Mouse (Mus musculus): Measurements from ENCODE around the gene Unc5b. TPM values are rescaled to one million over a fixed set of nuclear protein-coding genes. Genes with fewer than 3 reads are reported as not detected.

Unc5b gene
- polyA plus RNA-seq, 1 experiment from 2014 or later, result 2.6 TPM

DNA sequence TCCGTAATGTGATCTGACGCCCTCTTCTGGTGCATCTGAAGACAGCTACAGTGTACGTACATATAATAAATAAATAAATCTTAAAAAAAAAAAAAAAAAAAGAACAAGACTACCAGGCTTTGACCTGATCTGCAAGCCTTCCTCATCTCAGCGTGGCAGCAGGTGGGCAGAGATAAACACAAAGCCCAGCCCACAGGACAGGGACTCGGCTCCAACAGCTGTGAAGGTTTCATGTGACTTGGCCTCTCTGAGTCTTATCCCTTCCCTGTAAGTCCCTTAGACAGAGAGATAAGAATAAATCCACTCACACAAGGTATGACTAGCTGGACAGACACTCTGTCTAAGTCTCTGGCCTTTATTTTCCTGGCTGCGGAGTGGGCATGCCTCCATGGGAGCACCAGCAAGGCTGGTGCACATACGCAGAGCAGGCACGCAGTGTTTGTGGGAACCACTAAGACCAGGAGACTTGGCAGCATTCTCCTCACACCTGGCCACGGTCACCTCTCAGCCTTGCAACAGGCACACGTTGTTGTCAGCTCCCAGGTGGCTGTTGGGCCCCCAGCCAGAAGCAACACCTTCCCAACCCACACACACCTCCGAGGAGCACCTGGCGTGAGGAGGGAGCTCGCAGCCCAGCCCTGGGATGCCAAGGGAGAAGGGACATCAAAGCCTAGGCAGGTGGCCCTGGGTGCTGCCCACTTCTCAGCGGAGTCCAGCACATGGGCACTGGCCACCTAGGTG lies 33.5 kb downstream of the Unc5b start:
- Histone ChIP-seq H3K27me3 (replicated peaks; ENCODE audit: control insufficient read depth, insufficient read depth, low read length) (no peaks in the 10 kb centered on the region), H3K4me2 (replicated peaks; ENCODE audit: low read depth) (no peak overlapping the region), H3K27ac (ENCODE audit: low read depth, low read length) (no peak overlapping the region), H3K36me3 (ENCODE audit: control insufficient read depth, insufficient read depth) (no peaks in the 10 kb centered on the region), H3K9ac (ENCODE audit: low read depth, low read length) (no peak overlapping the region), H3K4me1 (replicated peaks; ENCODE audit: control insufficient read depth, insufficient read depth, low read length) (peaks cover 12% of the 10 kb centered on the region; the same call in 1 of the 2 replicates), H3K4me3 (ENCODE audit: low read depth, low read length) (no peak overlapping the region), H3K9me3 (ENCODE audit: control insufficient read depth) (no peaks in the 10 kb centered on the region)
- no peak for ATAC-seq
- 74% methylated on average over 14 of the region's 14 CpGs for WGBS
- 0 out of 2 replicates have a peak, but pooled peaks have one; percentile 3 for TF ChIP-seq CTCF (IDR thresholded peaks at IDR 0.05; ENCODE audit: low read depth)

DNA sequence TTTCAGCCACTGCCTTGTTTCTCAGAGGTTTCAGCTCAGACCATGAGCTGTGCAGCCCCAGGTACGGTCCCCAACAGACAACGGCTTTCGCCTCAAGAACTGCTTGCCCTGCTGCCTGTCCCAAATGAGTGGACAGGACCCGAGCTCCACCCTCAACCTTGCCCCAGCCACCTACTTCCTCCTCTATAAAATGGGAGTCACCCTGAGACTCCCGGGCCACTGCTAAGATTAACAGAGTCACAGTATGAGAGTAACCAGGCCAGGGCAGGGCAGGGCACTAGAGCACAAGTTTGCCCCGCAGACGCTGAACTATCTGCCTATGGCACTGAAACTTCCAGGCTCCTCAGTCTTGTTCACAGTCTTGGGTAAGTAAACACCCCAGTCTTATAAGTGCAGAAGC lies 34.9 kb downstream of the Unc5b start:
- Histone ChIP-seq H3K4me1 (replicated peaks; ENCODE audit: control insufficient read depth, insufficient read depth, low read length) (peaks cover 12% of the 10 kb centered on the region; the same call in 1 of the 2 replicates), H3K4me2 (replicated peaks; ENCODE audit: low read depth) (no peak overlapping the region), H3K27me3 (replicated peaks; ENCODE audit: control insufficient read depth, insufficient read depth, low read length) (no peaks in the 10 kb centered on the region), H3K9me3 (ENCODE audit: control insufficient read depth) (no peaks in the 10 kb centered on the region), H3K9ac (ENCODE audit: low read depth, low read length) (no peak overlapping the region), H3K27ac (ENCODE audit: low read depth, low read length) (no peak overlapping the region), H3K4me3 (ENCODE audit: low read depth, low read length) (no peak overlapping the region), H3K36me3 (ENCODE audit: control insufficient read depth, insufficient read depth) (no peaks in the 10 kb centered on the region)
- 63% methylated on average over 7 of the region's 7 CpGs for WGBS
- no peak for ATAC-seq
- TF ChIP-seq CTCF (IDR thresholded peaks at IDR 0.05; ENCODE audit: low read depth), result no peak

DNA sequence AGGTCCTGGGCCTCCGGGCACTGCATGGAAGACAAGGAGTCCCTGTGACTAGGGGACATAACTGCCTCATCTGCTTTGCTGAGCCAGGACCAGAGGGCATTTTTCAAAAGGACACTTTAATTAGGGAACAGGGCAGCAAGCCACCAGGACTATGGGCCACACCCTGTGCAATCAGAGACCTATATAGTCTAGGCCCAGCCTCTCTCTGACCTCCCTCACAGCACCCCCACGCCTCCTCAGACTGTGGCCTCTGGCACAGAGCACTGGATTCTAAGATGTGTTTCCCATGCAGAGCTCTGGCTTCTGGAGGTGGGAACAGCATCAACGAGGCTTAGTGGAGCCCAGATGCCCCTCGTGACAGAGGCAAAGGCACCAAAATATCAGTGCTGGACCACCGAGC lies 35.4 kb downstream of the Unc5b start:
- no peak overlapping the region for H3K9ac ChIP-seq (ENCODE audit: low read depth, low read length)
- no peak for ATAC-seq
- H3K27ac ChIP-seq (ENCODE audit: low read depth, low read length), result no peak overlapping the region

DNA sequence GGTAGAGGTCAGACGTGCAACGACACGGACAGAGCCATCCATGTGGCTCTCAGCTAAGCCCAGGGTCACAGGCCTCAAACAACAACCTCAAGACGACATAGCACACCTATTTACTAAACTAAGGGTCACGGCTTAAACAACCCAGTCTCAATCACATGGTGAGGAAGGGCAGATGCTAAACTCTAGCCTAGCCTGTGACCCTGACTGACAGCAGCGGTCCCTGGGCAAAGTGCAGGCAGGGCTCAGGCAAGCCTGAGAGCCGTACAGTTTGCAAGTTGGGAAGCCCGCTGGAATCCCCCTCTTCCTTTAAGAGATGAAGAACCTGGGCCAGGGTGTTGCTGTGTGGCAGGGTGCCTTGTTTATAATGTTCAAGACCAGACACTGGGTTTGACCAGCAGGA lies 36.6 kb downstream of the Unc5b start:
- Histone ChIP-seq H3K9me3 (ENCODE audit: control insufficient read depth) (no peaks in the 10 kb centered on the region), H3K9ac (ENCODE audit: low read depth, low read length) (no peak overlapping the region), H3K36me3 (ENCODE audit: control insufficient read depth, insufficient read depth) (no peaks in the 10 kb centered on the region), H3K4me1 (replicated peaks; ENCODE audit: control insufficient read depth, insufficient read depth, low read length) (0 out of 2 replicates have a peak, but pooled peaks cover 7% of the 10 kb centered on the region), H3K27ac (ENCODE audit: low read depth, low read length) (peak overlapping the region; percentile 41), H3K4me3 (ENCODE audit: low read depth, low read length) (no peak overlapping the region), H3K4me2 (replicated peaks; ENCODE audit: low read depth) (no peak overlapping the region), H3K27me3 (replicated peaks; ENCODE audit: control insufficient read depth, insufficient read depth, low read length) (no peaks in the 10 kb centered on the region)
- WGBS, result 38% methylated on average over 8 of the region's 8 CpGs
- TF ChIP-seq CTCF (IDR thresholded peaks at IDR 0.05; ENCODE audit: low read depth), result no peak
- ATAC-seq, result 0 out of 2 replicates have a peak, but pooled peaks have one; percentile 16

More for the DNA sequence above, 35.4 kb downstream of the Unc5b start:
- Histone ChIP-seq H3K4me2 (replicated peaks; ENCODE audit: low read depth) (no peak overlapping the region), H3K36me3 (ENCODE audit: control insufficient read depth, insufficient read depth) (no peaks in the 10 kb centered on the region), H3K4me1 (replicated peaks; ENCODE audit: control insufficient read depth, insufficient read depth, low read length) (peaks cover 11% of the 10 kb centered on the region; the same call in 1 of the 2 replicates), H3K27me3 (replicated peaks; ENCODE audit: control insufficient read depth, insufficient read depth, low read length) (no peaks in the 10 kb centered on the region), H3K4me3 (ENCODE audit: low read depth, low read length) (no peak overlapping the region), H3K9me3 (ENCODE audit: control insufficient read depth) (no peaks in the 10 kb centered on the region)
- WGBS, result 53% methylated on average over 5 of the region's 5 CpGs
- TF ChIP-seq CTCF (IDR thresholded peaks at IDR 0.05; ENCODE audit: low read depth), result 0 out of 2 replicates have a peak, but pooled peaks have one; percentile 2

DNA sequence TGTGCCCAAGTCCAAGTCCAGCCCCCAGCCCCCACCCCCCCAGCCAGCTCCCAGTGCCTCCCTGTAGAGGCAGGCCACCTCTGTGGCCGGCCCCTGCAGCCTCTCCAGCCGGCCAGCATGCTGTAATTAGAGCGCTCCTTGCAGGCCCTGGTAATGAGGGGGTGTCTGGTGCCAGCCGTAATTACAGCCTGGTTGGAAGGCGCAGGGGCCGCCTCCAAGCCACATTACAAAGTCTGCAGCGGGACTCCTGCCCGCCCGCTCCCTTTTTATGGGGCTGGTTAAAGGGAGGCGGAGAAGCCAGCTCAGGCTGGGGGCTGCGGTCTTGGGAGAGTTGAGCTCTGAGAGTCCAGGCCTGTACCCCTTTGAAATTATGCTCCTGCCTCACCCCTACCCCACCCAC lies 37.0 kb downstream of the Unc5b start:
- 40% methylated on average over 11 of the region's 11 CpGs for WGBS
- H3K9me3 ChIP-seq (ENCODE audit: control insufficient read depth), result no peaks in the 10 kb centered on the region
- peak overlapping the region; percentile 41; the same call in 1 of the 2 replicates for H3K27ac ChIP-seq (ENCODE audit: low read depth, low read length)
- no peaks in the 10 kb centered on the region for H3K36me3 ChIP-seq (ENCODE audit: control insufficient read depth, insufficient read depth)
- ATAC-seq, result 0 out of 2 replicates have a peak, but pooled peaks have one; percentile 3
- no peak overlapping the region for H3K4me2 ChIP-seq (replicated peaks; ENCODE audit: low read depth)
- H3K27me3 ChIP-seq (replicated peaks; ENCODE audit: control insufficient read depth, insufficient read depth, low read length), result no peaks in the 10 kb centered on the region
- no peak for TF ChIP-seq CTCF (IDR thresholded peaks at IDR 0.05; ENCODE audit: low read depth)
- H3K9ac ChIP-seq (ENCODE audit: low read depth, low read length), result no peak overlapping the region
- 0 out of 2 replicates have a peak, but pooled peaks cover 7% of the 10 kb centered on the region for H3K4me1 ChIP-seq (replicated peaks; ENCODE audit: control insufficient read depth, insufficient read depth, low read length)
- no peak overlapping the region for H3K4me3 ChIP-seq (ENCODE audit: low read depth, low read length)

DNA sequence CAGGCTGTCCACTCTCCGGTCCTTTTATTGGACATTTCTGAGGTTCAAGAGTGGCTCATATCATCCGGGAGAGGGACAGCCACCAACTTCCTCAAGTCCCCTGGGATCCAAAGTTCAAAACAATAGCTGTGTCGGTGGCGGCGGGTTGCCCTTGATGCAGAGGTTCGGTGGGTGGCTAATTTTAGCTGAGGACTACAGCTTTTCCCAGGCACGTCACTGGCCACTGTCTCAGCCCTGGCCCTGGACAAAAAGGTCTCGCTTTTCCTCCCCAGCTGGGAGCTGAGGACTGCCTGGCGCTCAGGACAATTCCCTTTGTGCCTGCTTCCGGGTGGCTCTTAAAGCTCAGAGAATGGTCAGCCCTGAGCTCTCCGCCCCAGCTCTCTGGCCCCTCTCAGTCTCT lies 38.5 kb downstream of the Unc5b start:
- Histone ChIP-seq H3K4me3 (ENCODE audit: low read depth, low read length) (no peak overlapping the region), H3K27ac (ENCODE audit: low read depth, low read length) (peak overlapping the region; percentile 54), H3K9ac (ENCODE audit: low read depth, low read length) (no peak overlapping the region), H3K27me3 (replicated peaks; ENCODE audit: control insufficient read depth, insufficient read depth, low read length) (no peaks in the 10 kb centered on the region), H3K9me3 (ENCODE audit: control insufficient read depth) (no peaks in the 10 kb centered on the region), H3K4me2 (replicated peaks; ENCODE audit: low read depth) (peak overlapping the region; percentile 25), H3K4me1 (replicated peaks; ENCODE audit: control insufficient read depth, insufficient read depth, low read length) (0 out of 2 replicates have a peak, but pooled peaks cover 6% of the 10 kb centered on the region), H3K36me3 (ENCODE audit: control insufficient read depth, insufficient read depth) (no peaks in the 10 kb centered on the region)
- 21% methylated on average over 11 of the region's 11 CpGs for WGBS
- peak; percentile 54 for ATAC-seq
- TF ChIP-seq CTCF (IDR thresholded peaks at IDR 0.05; ENCODE audit: low read depth), result no peak

Data from intestine, postnatal 0 days (tissue).